Mouse (Mus musculus) forebrain, embryonic 14.5 days (tissue): ENCODE data around the gene Ppp2r3c. TPM values are rescaled to one million over a fixed set of nuclear protein-coding genes. Genes with fewer than 3 reads are reported as not detected.
"Not testable (repeated sequence)": the region's sequence is repeated elsewhere in the genome, so short reads cannot be mapped to it uniquely, and the experiment has no call there.

ENCODE experiments used
- ATAC-seq: fragments of 200-750 bp; cut with Nextera tagmentation; 2 replicates; pipeline ENCODE4 v1.8.0; 2017; ENCODE audit warnings: mild to moderate bottlenecking, moderate library complexity
- DNase-seq: peaks from one replicate; pipeline ENCODE4 v3.0.0-alpha.2; 2015; ENCODE audit warnings: low spot score
- H3K27ac ChIP-seq: fragments of 300-500 bp; sonication (generic); 2 replicates; pipeline ENCODE4 v1.5.1; 2014; ENCODE audit warnings: low read depth, mild to moderate bottlenecking, control low read depth, low read length, moderate library complexity
- H3K27me3 ChIP-seq: fragments of 300-500 bp; sonication (generic); replicated peaks from 2 replicates; pipeline ENCODE4 v1.6.1; 2014; ENCODE audit warnings: low read length, control low read depth, mixed read lengths; ENCODE audit not compliant: control insufficient read depth, insufficient read depth
- H3K36me3 ChIP-seq: fragments of 300-500 bp; sonication (generic); 2 replicates; pipeline ENCODE4 v1.6.1; 2014; ENCODE audit warnings: low read length, control low read depth; ENCODE audit not compliant: control insufficient read depth, insufficient read depth
- H3K4me1 ChIP-seq: fragments of 300-500 bp; sonication (generic); 2 replicates; pipeline ENCODE4 v1.6.1; 2014; ENCODE audit warnings: antibody characterized with exemption, low read length, control low read depth; ENCODE audit not compliant: control insufficient read depth, insufficient read depth
- H3K4me2 ChIP-seq: fragments of 300-500 bp; sonication (generic); 2 replicates; pipeline ENCODE4 v1.6.1; 2014; ENCODE audit warnings: mild to moderate bottlenecking, control low read depth, low read length
- H3K4me3 ChIP-seq: fragments of 300-500 bp; sonication (generic); 2 replicates; pipeline ENCODE4 v1.5.1; 2014; ENCODE audit warnings: low read depth, low read length, control low read depth
- H3K9ac ChIP-seq: fragments of 300-500 bp; sonication (generic); 2 replicates; pipeline ENCODE4 v1.6.1; 2014; ENCODE audit warnings: mild to moderate bottlenecking, low read length, control low read depth, moderate library complexity
- H3K9me3 ChIP-seq: fragments of 300-500 bp; sonication (generic); replicated peaks from 2 replicates; pipeline ENCODE4 v1.6.1; 2016; ENCODE audit warnings: low read length, control low read depth, mixed read lengths; ENCODE audit not compliant: control insufficient read depth
- WGBS: fragments of 180-500 bp; shearing (Covaris S2); extraction: QIAGEN DNeasy Blood & Tissue Kit; methylation state at CpG from one replicate; pipeline ENCODE4 v1.1.7; 2014; 5-methylcytosine and 5-hydroxymethylcytosine counted together
- polyA plus RNA-seq: library from polyadenylated mRNA; unstranded; fragments of >200 nt; fragmentation: Nextera tagmentation; extraction: Ambion mirVana; gene quantifications from 2 replicates; pipeline ENCODE4 v1.2.1, GENCODE M21; 2014

The Ppp2r3c gene
- polyA plus RNA-seq, 1 experiment from 2014 or later, result 24.0 TPM

DNA sequence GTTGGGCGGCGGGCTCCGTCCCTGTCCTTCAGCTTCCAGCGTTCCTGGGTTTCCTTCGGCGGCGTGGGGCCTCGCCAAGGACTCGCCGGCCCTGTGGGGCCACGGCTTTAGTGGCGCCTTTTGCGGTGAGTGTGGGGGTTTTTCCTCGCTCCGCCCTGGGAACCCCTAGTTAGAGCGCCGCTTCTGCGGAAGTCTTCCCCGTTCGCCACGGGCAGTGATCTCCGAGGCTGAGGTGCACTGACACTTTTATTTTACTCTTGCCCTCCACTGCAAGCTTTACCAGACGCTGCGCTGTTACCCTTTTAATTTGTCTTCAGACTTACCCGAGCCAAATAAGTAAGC, 72.3 kb downstream of the Ppp2r3c start:
- H3K27me3 ChIP-seq, DNase-seq, H3K9ac ChIP-seq, H3K4me2 ChIP-seq, H3K9me3 ChIP-seq, H3K36me3 ChIP-seq, H3K27ac ChIP-seq, ATAC-seq, H3K4me1 ChIP-seq: not testable (repeated sequence)
- WGBS, result 0% methylated on average over 7 of the region's 25 CpGs
- peak overlapping the region; percentile 25 for H3K4me3 ChIP-seq

DNA sequence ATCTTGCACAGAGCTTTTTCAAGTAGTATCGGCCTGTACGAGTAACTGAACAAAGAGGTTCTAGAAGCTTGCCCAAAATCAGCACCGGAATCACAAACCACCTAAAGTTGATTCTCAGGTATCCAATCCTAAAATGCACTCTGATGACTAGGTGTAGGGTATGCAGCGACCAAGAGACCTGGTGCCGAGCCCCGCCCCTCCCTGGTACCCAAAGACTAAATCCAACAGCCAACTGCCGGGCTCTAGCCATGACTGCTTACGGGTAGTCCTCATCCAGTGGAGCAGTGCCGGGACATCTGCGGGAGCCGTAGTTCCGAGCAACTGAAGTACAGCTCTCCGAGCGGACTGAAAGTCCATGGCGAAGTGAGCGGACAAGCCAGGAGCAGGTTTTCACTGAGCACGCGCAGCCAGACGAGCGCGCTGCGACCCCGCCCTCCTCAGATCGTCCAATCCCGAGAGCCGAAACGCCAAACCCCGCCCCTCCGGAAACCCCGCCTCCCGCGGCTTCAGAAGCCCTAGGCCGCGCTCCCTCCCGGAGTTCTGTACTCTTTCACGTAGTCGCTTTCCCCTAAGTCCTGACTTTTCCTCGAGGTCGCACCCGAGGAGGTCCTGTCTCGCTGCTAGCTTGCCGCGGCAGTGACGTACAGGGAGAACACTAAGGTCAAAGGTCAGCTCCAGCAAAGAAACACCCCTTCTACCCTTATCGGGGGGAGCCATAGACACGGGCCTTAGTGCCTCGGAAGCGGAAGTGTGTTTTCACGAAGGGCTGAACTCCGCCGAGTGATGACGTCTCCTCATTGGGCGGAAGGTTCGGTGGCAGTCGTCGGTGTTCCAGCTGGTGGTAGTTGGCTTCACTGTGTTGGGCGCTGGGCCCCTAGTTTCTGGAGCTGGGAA, 72.9 kb downstream of the Ppp2r3c start, which contains the start of gene Srp54c:
TSS of gene Srp54c (plus strand) at position 543 of the 894 bp plus-strand sequence.
- not testable (repeated sequence) for DNase-seq, H3K9ac ChIP-seq, H3K27me3 ChIP-seq, H3K4me1 ChIP-seq, H3K27ac ChIP-seq, H3K4me2 ChIP-seq, H3K9me3 ChIP-seq, H3K36me3 ChIP-seq
- no CpG with 5 or more reads among the region's 57 CpGs for WGBS
- H3K4me3 ChIP-seq, result peak within 1 kb of the TSS; percentile 25
- ATAC-seq, result peak; percentile 99

Other genes with a start within 250 kb of the Ppp2r3c start
- gene 2700097O09Rik, start 222.9 kb downstream of the Ppp2r3c start, polyA plus RNA-seq, result 32.8 and 36.0 TPM in 2 replicates
- 216 and 245 TPM in 2 replicates for gene Srp54a, start 222.7 kb downstream of the Ppp2r3c start, polyA plus RNA-seq
- 27.0 and 36.7 TPM in 2 replicates for gene Fam177a, start 178.5 kb downstream of the Ppp2r3c start, polyA plus RNA-seq
- gene Srp54b, start 147.9 kb downstream of the Ppp2r3c start, polyA plus RNA-seq, result 61.2 and 76.4 TPM in 2 replicates
- gene 1700047I17Rik2, start 103.4 kb downstream of the Ppp2r3c start, polyA plus RNA-seq, result not detected in 2 replicates
- gene Srp54c, start 72.8 kb downstream of the Ppp2r3c start, polyA plus RNA-seq, result 80.1 and 89.6 TPM in 2 replicates
- gene 1110008L16Rik, start 3.4 kb downstream of the Ppp2r3c start, polyA plus RNA-seq, result 12.1 and 13.9 TPM in 2 replicates
- gene Psma6, start 81.2 kb upstream of the Ppp2r3c start, polyA plus RNA-seq, result 482 and 544 TPM in 2 replicates
- 40.0 and 49.7 TPM in 2 replicates for gene Nfkbia, start 189.6 kb upstream of the Ppp2r3c start, polyA plus RNA-seq